Mouse (Mus musculus): ENCODE data around the gene Pigl. TPM values are rescaled to one million over a fixed set of nuclear protein-coding genes. Genes with fewer than 3 reads are reported as not detected.
"Not testable (repeated sequence)": the region's sequence is repeated elsewhere in the genome, so short reads cannot be mapped to it uniquely, and the experiment has no call there.

The Pigl gene
- total RNA-seq, 1 experiment from 2014 or later = 9.9 TPM

GRCm38 (mm10) chr11:62508816-62509215, 50.6 kb downstream of the Pigl start:
- ATAC-seq (ENCODE audit: extremely low read depth, insufficient number of reproducible peaks, low FRiP score, poor library complexity, severe bottlenecking) = not testable (repeated sequence)

- ATAC-seq (ENCODE audit: extremely low read depth, insufficient number of reproducible peaks, low FRiP score, poor library complexity, severe bottlenecking) = no peak
These were observed 51.3 kb downstream of the Pigl start for GRCm38 (mm10) chr11:62509571-62509970.

GRCm38 (mm10) chr11:62510956-62511355, 52.7 kb downstream of the Pigl start:
- ATAC-seq (ENCODE audit: extremely low read depth, insufficient number of reproducible peaks, low FRiP score, poor library complexity, severe bottlenecking) = no peak

GRCm38 (mm10) chr11:62511444-62512202, 53.4 kb downstream of the Pigl start:
- no peak for ATAC-seq (ENCODE audit: extremely low read depth, insufficient number of reproducible peaks, low FRiP score, poor library complexity, severe bottlenecking)

GRCm38 (mm10) chr11:62512529-62513080, 54.3 kb downstream of the Pigl start:
- no peak for ATAC-seq (ENCODE audit: extremely low read depth, insufficient number of reproducible peaks, low FRiP score, poor library complexity, severe bottlenecking)

- ATAC-seq (ENCODE audit: extremely low read depth, insufficient number of reproducible peaks, low FRiP score, poor library complexity, severe bottlenecking) = no peak
These were observed 55.1 kb downstream of the Pigl start for GRCm38 (mm10) chr11:62513311-62513710.

GRCm38 (mm10) chr11:62518991-62519390, 60.7 kb downstream of the Pigl start:
- no peak for ATAC-seq (ENCODE audit: extremely low read depth, insufficient number of reproducible peaks, low FRiP score, poor library complexity, severe bottlenecking)

GRCm38 (mm10) chr11:62522283-62522682, 64.0 kb downstream of the Pigl start:
- no peak for ATAC-seq (ENCODE audit: extremely low read depth, insufficient number of reproducible peaks, low FRiP score, poor library complexity, severe bottlenecking)

GRCm38 (mm10) chr11:62537089-62537488, 78.8 kb downstream of the Pigl start:
- ATAC-seq (ENCODE audit: extremely low read depth, insufficient number of reproducible peaks, low FRiP score, poor library complexity, severe bottlenecking) = no peak

GRCm38 (mm10) chr11:62537590-62537989, 79.3 kb downstream of the Pigl start:
- no peak for ATAC-seq (ENCODE audit: extremely low read depth, insufficient number of reproducible peaks, low FRiP score, poor library complexity, severe bottlenecking)

GRCm38 (mm10) chr11:62538321-62539088, 80.2 kb downstream of the Pigl start:
- ATAC-seq (ENCODE audit: extremely low read depth, insufficient number of reproducible peaks, low FRiP score, poor library complexity, severe bottlenecking) = peak; percentile 20; the same call in 1 of the 2 replicates

- ATAC-seq (ENCODE audit: extremely low read depth, insufficient number of reproducible peaks, low FRiP score, poor library complexity, severe bottlenecking) = peak; percentile 16; the same call in 1 of the 2 replicates
These were observed 81.0 kb downstream of the Pigl start, which contains the start of gene Cenpv for GRCm38 (mm10) chr11:62539089-62539890. Gene Cenpv, minus strand, starts transcription at chr11:62539261.

GRCm38 (mm10) chr11:62540167-62540566, 81.9 kb downstream of the Pigl start:
- ATAC-seq (ENCODE audit: extremely low read depth, insufficient number of reproducible peaks, low FRiP score, poor library complexity, severe bottlenecking) = no peak

- ATAC-seq (ENCODE audit: extremely low read depth, insufficient number of reproducible peaks, low FRiP score, poor library complexity, severe bottlenecking) = no peak
These were observed 82.7 kb downstream of the Pigl start for GRCm38 (mm10) chr11:62540969-62541368.

- ATAC-seq (ENCODE audit: extremely low read depth, insufficient number of reproducible peaks, low FRiP score, poor library complexity, severe bottlenecking) = no peak
These were observed 83.3 kb downstream of the Pigl start for GRCm38 (mm10) chr11:62541581-62541980.

- ATAC-seq (ENCODE audit: extremely low read depth, insufficient number of reproducible peaks, low FRiP score, poor library complexity, severe bottlenecking) = no peak
These were observed 85.7 kb downstream of the Pigl start for GRCm38 (mm10) chr11:62543991-62544390.

- ATAC-seq (ENCODE audit: extremely low read depth, insufficient number of reproducible peaks, low FRiP score, poor library complexity, severe bottlenecking) = no peak
These were observed 91.5 kb downstream of the Pigl start for GRCm38 (mm10) chr11:62549782-62550181.

- peak; percentile 26; the same call in 1 of the 2 replicates for ATAC-seq (ENCODE audit: extremely low read depth, insufficient number of reproducible peaks, low FRiP score, poor library complexity, severe bottlenecking)
These were observed 92.0 kb downstream of the Pigl start for GRCm38 (mm10) chr11:62550227-62550685.

- peak; percentile 89 for ATAC-seq (ENCODE audit: extremely low read depth, insufficient number of reproducible peaks, low FRiP score, poor library complexity, severe bottlenecking)
These were observed 92.5 kb downstream of the Pigl start, which contains the start of gene Ubb for GRCm38 (mm10) chr11:62550727-62551225. Gene Ubb, plus strand, starts transcription at chr11:62551171.

Data from neutrophil, adult 5-6 weeks (primary cell).